Mouse (Mus musculus): Measurements from ENCODE around the gene Hmgcs1.

GRCm38 (mm10) chr13:119712463-119712862 lies 22.3 kb downstream of the Hmgcs1 start:
- no peak for TF ChIP-seq POLR2A (IDR thresholded peaks at IDR 0.05; ENCODE audit: borderline replicate concordance, extremely low read depth, insufficient read depth, insufficient read length, poor library complexity, severe bottlenecking)
- no peak for TF ChIP-seq CTCF (IDR thresholded peaks at IDR 0.05; ENCODE audit: borderline replicate concordance, extremely low read depth, insufficient read depth, insufficient read length)
